Mouse (Mus musculus) intestine, embryonic 16.5 days (tissue): ENCODE results near the gene Reg3d. TPM values are rescaled to one million over a fixed set of nuclear protein-coding genes. Genes with fewer than 3 reads are reported as not detected.

Experiments used
- ATAC-seq: fragments of 200-750 bp; cut with Nextera tagmentation; 2 replicates; pipeline ENCODE4 v1.8.0; 2017; ENCODE audit warnings: moderate TSS enrichment, moderate library complexity
- H3K27ac ChIP-seq: fragments of 300-500 bp; sonication (generic); 2 replicates; pipeline ENCODE4 v1.5.1; 2014; ENCODE audit warnings: mild to moderate bottlenecking, low read length
- H3K27me3 ChIP-seq: fragments of 300-500 bp; sonication (generic); replicated peaks from 2 replicates; pipeline ENCODE4 v1.6.1; 2014; ENCODE audit warnings: low read length, control low read depth, mixed read lengths; ENCODE audit not compliant: control insufficient read depth, insufficient read depth
- H3K36me3 ChIP-seq: fragments of 300-500 bp; sonication (generic); 2 replicates; pipeline ENCODE4 v1.6.1; 2014; ENCODE audit warnings: low read length, control low read depth; ENCODE audit not compliant: control insufficient read depth, insufficient read depth
- H3K4me1 ChIP-seq: fragments of 300-500 bp; sonication (generic); 2 replicates; pipeline ENCODE4 v1.6.1; 2014; ENCODE audit warnings: low read length, control low read depth, mixed read lengths; ENCODE audit not compliant: control insufficient read depth, insufficient read depth
- H3K4me2 ChIP-seq: fragments of 300-500 bp; sonication (generic); 2 replicates; pipeline ENCODE4 v1.6.1; 2014; ENCODE audit warnings: low read depth, low read length, control low read depth
- H3K4me3 ChIP-seq: fragments of 300-500 bp; sonication (generic); 2 replicates; pipeline ENCODE4 v1.5.1; 2014; ENCODE audit warnings: mild to moderate bottlenecking, low read length
- H3K9ac ChIP-seq: fragments of 300-500 bp; sonication (generic); 2 replicates; pipeline ENCODE4 v1.6.1; 2014; ENCODE audit warnings: low read depth, low read length
- H3K9me3 ChIP-seq: fragments of 300-500 bp; sonication (generic); 2 replicates; pipeline ENCODE4 v1.6.1; 2016; ENCODE audit warnings: low read length, control low read depth; ENCODE audit not compliant: control insufficient read depth
- WGBS: fragments of 180-500 bp; shearing (Covaris S2); extraction: QIAGEN DNeasy Blood & Tissue Kit; methylation state at CpG from one replicate; pipeline ENCODE4 v1.1.7; 2014; 5-methylcytosine and 5-hydroxymethylcytosine counted together
- polyA plus RNA-seq: library from polyadenylated mRNA; unstranded; fragments of >200 nt; fragmentation: Nextera tagmentation; extraction: Ambion mirVana; gene quantifications from 2 replicates; pipeline ENCODE4 v1.2.1, GENCODE M21; 2015

The Reg3d gene
- polyA plus RNA-seq, 1 experiment from 2014 or later: 1.1 TPM

- no peaks in the 10 kb centered on the region for H3K4me1 ChIP-seq
- H3K27ac ChIP-seq: no peak overlapping the region
- no peak for ATAC-seq
- 27% methylated on average over 7 of the region's 7 CpGs for WGBS
- no peak overlapping the region for H3K9ac ChIP-seq
- H3K9me3 ChIP-seq: no peaks in the 10 kb centered on the region
- no peak overlapping the region for H3K4me2 ChIP-seq
- H3K36me3 ChIP-seq: no peaks in the 10 kb centered on the region
- H3K27me3 ChIP-seq: no peaks in the 10 kb centered on the region
- H3K4me3 ChIP-seq: no peak overlapping the region
Measured at GRCm38 (mm10) chr6:78331919-78332569, 46.6 kb downstream of the Reg3d start.

- no peak for ATAC-seq
Measured at GRCm38 (mm10) chr6:78329166-78329565, 49.5 kb downstream of the Reg3d start.

DNA sequence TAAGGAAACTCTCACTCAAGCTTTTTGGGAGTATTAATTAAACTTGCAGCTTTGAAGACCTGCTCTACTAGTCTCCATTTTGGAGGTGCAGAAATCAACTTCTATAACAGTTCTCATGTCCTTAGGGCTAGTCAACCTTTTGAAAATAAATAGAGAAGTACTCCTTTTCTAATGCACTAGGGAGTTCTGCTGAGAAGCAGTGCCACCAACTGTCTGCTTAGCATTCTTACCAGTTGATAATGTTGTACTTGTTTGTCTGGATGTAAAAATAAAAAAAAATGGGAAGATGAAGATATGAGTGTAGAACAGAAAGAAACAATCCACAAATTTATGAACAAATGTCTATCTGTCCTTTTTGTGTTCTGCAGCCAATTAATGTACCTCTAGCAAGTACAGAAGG lies 50.9 kb downstream of the Reg3d start:
- Histone ChIP-seq H3K4me3 (no peak overlapping the region), H3K36me3 (no peaks in the 10 kb centered on the region)
- no peak for ATAC-seq

More at GRCm38 (mm10) chr6:78329166-78329565, 49.5 kb downstream of the Reg3d start:
- Histone ChIP-seq H3K9me3 (no peaks in the 10 kb centered on the region), H3K4me1 (no peaks in the 10 kb centered on the region), H3K27ac (no peak overlapping the region), H3K4me2 (no peak overlapping the region), H3K36me3 (no peaks in the 10 kb centered on the region), H3K27me3 (no peaks in the 10 kb centered on the region), H3K9ac (no peak overlapping the region), H3K4me3 (no peak overlapping the region)
- 83% methylated on average over 2 of the region's 2 CpGs for WGBS

More for the DNA sequence above, 50.9 kb downstream of the Reg3d start:
- Histone ChIP-seq H3K9me3 (no peaks in the 10 kb centered on the region), H3K4me1 (no peaks in the 10 kb centered on the region), H3K27ac (no peak overlapping the region), H3K9ac (no peak overlapping the region), H3K4me2 (no peak overlapping the region), H3K27me3 (no peaks in the 10 kb centered on the region)

Other genes with a start within 250 kb of the Reg3d start
- gene Reg3b, start 8.2 kb downstream of the Reg3d start, polyA plus RNA-seq: 14.6 and 21.6 TPM in 2 replicates
- gene Reg3a, start 1.8 kb upstream of the Reg3d start, polyA plus RNA-seq: 0.16 TPM in 1 of 2 replicates, not detected in the other
- not detected in 2 replicates for gene Reg2, start 16.8 kb upstream of the Reg3d start, polyA plus RNA-seq
- 56.1 and 64.6 TPM in 2 replicates for gene Reg1, start 43.8 kb upstream of the Reg3d start, polyA plus RNA-seq
- gene Reg3g, start 90.0 kb upstream of the Reg3d start, polyA plus RNA-seq: 3.2 and 5.4 TPM in 2 replicates